Mouse (Mus musculus) hindbrain, embryonic 16.5 days (tissue): ENCODE results near the gene Il18bp. TPM values are rescaled to one million over a fixed set of nuclear protein-coding genes. Genes with fewer than 3 reads are reported as not detected.

Experiments
- ATAC-seq: fragments of 200-750 bp; cut with Nextera tagmentation; 2 replicates; pipeline ENCODE4 v1.8.0; 2017; ENCODE audit warnings: moderate TSS enrichment, moderate library complexity
- H3K27ac ChIP-seq: fragments of 300-500 bp; sonication (generic); 2 replicates; pipeline ENCODE4 v1.5.1; 2014; ENCODE audit warnings: low read depth, mild to moderate bottlenecking, control low read depth, low read length, moderate library complexity
- H3K27me3 ChIP-seq: fragments of 300-500 bp; sonication (generic); replicated peaks from 2 replicates; pipeline ENCODE4 v1.6.1; 2014; ENCODE audit warnings: low read length; ENCODE audit not compliant: control insufficient read depth, insufficient read depth
- H3K36me3 ChIP-seq: fragments of 300-500 bp; sonication (generic); 2 replicates; pipeline ENCODE4 v1.6.1; 2014; ENCODE audit warnings: mild to moderate bottlenecking, low read length, moderate library complexity, mixed read lengths; ENCODE audit not compliant: control insufficient read depth, insufficient read depth
- H3K4me1 ChIP-seq: fragments of 300-500 bp; sonication (generic); 2 replicates; pipeline ENCODE4 v1.6.1; 2014; ENCODE audit warnings: low read depth, low read length; ENCODE audit not compliant: control insufficient read depth, insufficient read depth
- H3K4me2 ChIP-seq: fragments of 300-500 bp; sonication (generic); 2 replicates; pipeline ENCODE4 v1.6.1; 2014; ENCODE audit warnings: mild to moderate bottlenecking, low read length, control low read depth, moderate library complexity
- H3K4me3 ChIP-seq: fragments of 300-500 bp; sonication (generic); 2 replicates; pipeline ENCODE4 v1.5.1; 2014; ENCODE audit warnings: mild to moderate bottlenecking, low read length, control low read depth, moderate library complexity
- H3K9ac ChIP-seq: fragments of 300-500 bp; sonication (generic); 2 replicates; pipeline ENCODE4 v1.6.1; 2014; ENCODE audit warnings: low read depth, mild to moderate bottlenecking, control low read depth, low read length, moderate library complexity
- H3K9me3 ChIP-seq: fragments of 300-500 bp; sonication (generic); 2 replicates; pipeline ENCODE4 v1.6.1; 2014; ENCODE audit warnings: mild to moderate bottlenecking, low read length, moderate library complexity; ENCODE audit not compliant: control insufficient read depth
- WGBS: fragments of 180-500 bp; shearing (Covaris S2); extraction: QIAGEN DNeasy Blood & Tissue Kit; methylation state at CpG from one replicate; pipeline ENCODE4 v1.1.7; 2014; 5-methylcytosine and 5-hydroxymethylcytosine counted together
- polyA plus RNA-seq: library from polyadenylated mRNA; unstranded; fragments of >200 nt; fragmentation: Nextera tagmentation; extraction: Ambion mirVana; gene quantifications from 2 replicates; pipeline ENCODE4 v1.2.1, GENCODE M21; 2015

Gene Il18bp
- polyA plus RNA-seq, 1 experiment from 2014 or later: 4.1 TPM

DNA sequence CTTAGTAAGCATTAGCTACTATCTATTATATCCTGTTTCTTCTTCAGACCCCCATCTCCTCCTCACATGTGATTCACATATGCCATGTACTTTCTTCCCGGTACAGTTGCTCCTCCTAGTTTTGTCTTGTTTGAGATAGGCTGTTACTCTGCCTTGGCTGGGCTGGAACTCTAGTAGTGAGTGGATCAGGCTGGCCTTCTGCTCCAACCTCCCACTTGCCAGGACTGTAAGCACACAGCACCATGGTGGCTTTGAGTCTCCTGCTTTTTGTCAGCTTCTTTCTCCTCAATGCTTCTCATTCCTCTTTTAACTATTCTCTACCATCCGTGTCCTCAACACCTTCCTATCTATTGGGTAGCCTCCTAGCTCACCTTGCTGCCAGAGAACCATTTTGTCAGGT lies 49.7 kb downstream of the Il18bp start:
- Histone ChIP-seq H3K27ac (peak overlapping the region; percentile 100), H3K9ac (no peak overlapping the region), H3K36me3 (no peaks in the 10 kb centered on the region), H3K9me3 (no peaks in the 10 kb centered on the region), H3K4me2 (peak overlapping the region; percentile 74), H3K4me1 (peaks cover 23% of the 10 kb centered on the region), H3K27me3 (no peaks in the 10 kb centered on the region), H3K4me3 (no peak overlapping the region)
- no peak for ATAC-seq
- 63% methylated on average over 2 of the region's 2 CpGs for WGBS

DNA sequence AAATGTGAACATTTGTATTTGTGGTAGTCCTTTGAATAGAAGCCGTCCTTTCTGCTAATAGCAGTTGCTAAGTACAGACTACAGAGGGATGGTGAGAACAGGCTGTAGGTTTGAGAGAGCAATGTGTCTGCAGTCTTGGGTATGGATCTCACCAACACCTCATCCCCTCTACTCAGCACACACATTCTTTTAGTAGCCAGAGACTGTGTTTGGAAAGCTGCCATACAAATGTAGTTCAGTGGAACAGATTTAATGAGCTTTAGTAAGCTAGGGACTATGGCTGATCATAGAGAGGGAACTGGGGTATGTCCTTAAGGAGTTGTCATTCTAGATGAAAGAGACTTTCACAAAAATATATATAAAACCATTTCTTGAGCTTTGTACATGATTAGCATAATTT lies 51.2 kb downstream of the Il18bp start:
- Histone ChIP-seq H3K9ac (no peak overlapping the region), H3K4me3 (no peak overlapping the region), H3K4me2 (no peak overlapping the region), H3K9me3 (no peaks in the 10 kb centered on the region), H3K27ac (no peak overlapping the region), H3K36me3 (no peaks in the 10 kb centered on the region), H3K4me1 (peaks cover 18% of the 10 kb centered on the region), H3K27me3 (no peaks in the 10 kb centered on the region)
- WGBS: 100% methylated on average over 1 of the region's 1 CpGs
- no peak for ATAC-seq

DNA sequence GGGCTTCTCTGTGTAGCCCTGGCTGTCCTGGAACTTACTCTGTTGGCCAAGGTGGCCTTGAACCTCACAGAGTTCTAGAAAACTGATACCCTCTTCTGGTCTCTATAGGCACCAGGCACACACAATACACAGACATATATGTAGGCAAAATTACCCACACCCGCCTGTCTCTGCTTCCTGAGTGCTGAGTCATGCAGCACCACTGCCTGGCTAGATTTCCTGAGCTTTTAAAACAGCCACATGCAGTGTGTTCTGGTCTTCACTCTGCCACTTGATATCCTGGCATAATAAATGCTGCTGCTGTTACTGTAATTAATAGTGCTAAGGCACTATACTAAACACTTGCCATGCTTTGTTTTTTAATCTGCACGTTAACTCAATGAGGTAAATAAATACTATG lies 52.9 kb downstream of the Il18bp start:
- no peak overlapping the region for H3K4me3 ChIP-seq
- H3K27ac ChIP-seq: no peak overlapping the region
- peaks cover 6% of the 10 kb centered on the region for H3K4me1 ChIP-seq
- no peaks in the 10 kb centered on the region for H3K9me3 ChIP-seq
- H3K9ac ChIP-seq: no peak overlapping the region
- no peak for ATAC-seq
- 71% methylated on average over 2 of the region's 2 CpGs for WGBS
- H3K27me3 ChIP-seq: no peaks in the 10 kb centered on the region
- no peak overlapping the region for H3K4me2 ChIP-seq
- H3K36me3 ChIP-seq: no peaks in the 10 kb centered on the region

Other genes with a start within 250 kb of the Il18bp start
- gene Phox2a, start 200.4 kb downstream of the Il18bp start, polyA plus RNA-seq: 1.1 and 1.8 TPM in 2 replicates
- gene Inppl1, start 180.5 kb downstream of the Il18bp start, polyA plus RNA-seq: 9.3 and 14.3 TPM in 2 replicates
- 1.5 and 2.5 TPM in 2 replicates for gene Folr2, start 161.5 kb downstream of the Il18bp start, polyA plus RNA-seq
- gene Anapc15, start 155.0 kb downstream of the Il18bp start, polyA plus RNA-seq: 72.2 and 72.7 TPM in 2 replicates
- gene Folr1, start 147.9 kb downstream of the Il18bp start, polyA plus RNA-seq: 60.3 and 70.1 TPM in 2 replicates
- gene Lamtor1, start 112.8 kb downstream of the Il18bp start, polyA plus RNA-seq: 159 and 164 TPM in 2 replicates
- gene Tomt, start 112.3 kb downstream of the Il18bp start, polyA plus RNA-seq: 0.38 and 0.62 TPM in 2 replicates
- 11.6 and 15.0 TPM in 2 replicates for gene Lrrc51, start 84.8 kb downstream of the Il18bp start, polyA plus RNA-seq
- 32.7 and 38.9 TPM in 2 replicates for gene Numa1, start 84.6 kb downstream of the Il18bp start, polyA plus RNA-seq
- 35.0 and 35.9 TPM in 2 replicates for gene Rnf121, start 46.8 kb upstream of the Il18bp start, polyA plus RNA-seq
- gene Xndc1, start 46.8 kb upstream of the Il18bp start, polyA plus RNA-seq: 24.6 and 26.9 TPM in 2 replicates
- gene Xntrpc, start 47.0 kb upstream of the Il18bp start, polyA plus RNA-seq: 0.63 and 1.3 TPM in 2 replicates
- gene Trpc2, start 64.4 kb upstream of the Il18bp start, polyA plus RNA-seq: not detected in 2 replicates
- gene Art1, start 83.1 kb upstream of the Il18bp start, polyA plus RNA-seq: 0.19 and 1.4 TPM in 2 replicates
- gene Art5, start 90.8 kb upstream of the Il18bp start, polyA plus RNA-seq: 0.23 and 0.35 TPM in 2 replicates
- not detected in 2 replicates for gene Chrna10, start 98.1 kb upstream of the Il18bp start, polyA plus RNA-seq
- gene Nup98, start 191.5 kb upstream of the Il18bp start, polyA plus RNA-seq: 15.1 and 19.4 TPM in 2 replicates
- gene Pgap2, start 191.5 kb upstream of the Il18bp start, polyA plus RNA-seq: 63.5 and 67.0 TPM in 2 replicates
- gene Rhog, start 237.4 kb upstream of the Il18bp start, polyA plus RNA-seq: 19.5 and 20.9 TPM in 2 replicates
- gene Stim1, start 249.1 kb upstream of the Il18bp start, polyA plus RNA-seq: 15.1 and 17.4 TPM in 2 replicates